Mouse (Mus musculus) embryonic facial prominence, embryonic 12.5 days (tissue): ENCODE data around the gene Kdf1. TPM values are rescaled to one million over a fixed set of nuclear protein-coding genes. Genes with fewer than 3 reads are reported as not detected.

Experiments used
- ATAC-seq: fragments of 200-750 bp; cut with Nextera tagmentation; 2 replicates; pipeline ENCODE4 v1.8.0; 2017; ENCODE audit not compliant: insufficient number of reproducible peaks, insufficient read depth, low FRiP score, low TSS enrichment
- H3K27ac ChIP-seq: fragments of 300-500 bp; sonication (generic); 2 replicates; pipeline ENCODE4 v1.5.1; 2016; ENCODE audit warnings: mild to moderate bottlenecking
- H3K27me3 ChIP-seq: fragments of 300-500 bp; sonication (generic); 2 replicates; pipeline ENCODE4 v1.6.1; 2016; ENCODE audit warnings: mild to moderate bottlenecking, moderate library complexity
- H3K36me3 ChIP-seq: fragments of 300-500 bp; sonication (generic); 2 replicates; pipeline ENCODE4 v1.6.1; 2016; ENCODE audit warnings: mild to moderate bottlenecking
- H3K4me1 ChIP-seq: fragments of 300-500 bp; sonication (generic); 2 replicates; pipeline ENCODE4 v1.6.1; 2016
- H3K4me2 ChIP-seq: fragments of 300-500 bp; sonication (generic); replicated peaks from 2 replicates; pipeline ENCODE4 v1.6.1; 2016; ENCODE audit warnings: mild to moderate bottlenecking, moderate library complexity
- H3K4me3 ChIP-seq: fragments of 300-500 bp; sonication (generic); 2 replicates; pipeline ENCODE4 v1.5.1; 2016; ENCODE audit warnings: mild to moderate bottlenecking
- H3K9ac ChIP-seq: fragments of 300-500 bp; sonication (generic); 2 replicates; pipeline ENCODE4 v1.6.1; 2016; ENCODE audit warnings: mild to moderate bottlenecking, moderate library complexity
- H3K9me3 ChIP-seq: fragments of 300-500 bp; sonication (generic); 2 replicates; pipeline ENCODE4 v1.6.1; 2016; ENCODE audit warnings: mild to moderate bottlenecking, moderate library complexity
- WGBS: fragments of 180-500 bp; shearing (Covaris S2); methylation state at CpG from one replicate; pipeline ENCODE4 v1.1.7; 2016; 5-methylcytosine and 5-hydroxymethylcytosine counted together
- polyA plus RNA-seq: library from polyadenylated mRNA; unstranded; fragments of >200 nt; fragmentation: Nextera tagmentation; extraction: Ambion mirVana; gene quantifications from 2 replicates; pipeline ENCODE4 v1.2.1, GENCODE M21; 2016

Gene Kdf1
- polyA plus RNA-seq, 1 experiment from 2014 or later, result 12.2 TPM

- Histone ChIP-seq H3K9ac (no peak overlapping the region), H3K4me1 (no peaks in the 10 kb centered on the region), H3K27ac (no peak overlapping the region), H3K4me3 (no peak overlapping the region), H3K36me3 (peaks cover 44% of the 10 kb centered on the region), H3K27me3 (no peaks in the 10 kb centered on the region), H3K9me3 (no peaks in the 10 kb centered on the region), H3K4me2 (no peak overlapping the region)
- no peak for ATAC-seq
- 69% methylated on average over 16 of the region's 16 CpGs for WGBS
These were observed 9.0 kb downstream of the Kdf1 start for GRCm38 (mm10) chr4:133527788-133528187.

DNA sequence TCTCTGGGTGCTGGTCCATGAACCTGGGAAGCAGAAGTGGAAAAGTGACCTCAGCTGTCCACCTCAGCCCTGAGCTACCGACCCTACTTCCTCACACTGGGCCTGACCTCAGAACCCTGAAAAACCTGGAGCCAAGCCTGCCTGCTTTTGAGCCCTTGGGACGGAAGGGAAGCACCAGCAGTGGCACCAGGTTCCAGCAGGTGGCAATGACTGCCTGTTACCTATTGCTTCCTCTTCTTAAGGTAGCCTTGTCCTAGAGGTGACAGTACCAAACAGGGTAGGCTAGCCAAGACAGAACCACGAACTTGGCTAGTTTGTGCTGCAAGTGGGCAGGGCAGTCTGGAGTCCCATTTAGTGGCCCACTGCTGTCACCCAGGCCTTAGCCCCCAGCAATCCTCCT is 14.0 kb downstream of the Kdf1 start:
- Histone ChIP-seq H3K9ac (no peak overlapping the region), H3K4me2 (no peak overlapping the region), H3K9me3 (no peaks in the 10 kb centered on the region), H3K36me3 (peaks cover 89% of the 10 kb centered on the region), H3K4me3 (no peak overlapping the region), H3K27ac (no peak overlapping the region), H3K4me1 (no peaks in the 10 kb centered on the region), H3K27me3 (no peaks in the 10 kb centered on the region)
- 90% methylated on average over 3 of the region's 3 CpGs for WGBS
- ATAC-seq, result no peak

DNA sequence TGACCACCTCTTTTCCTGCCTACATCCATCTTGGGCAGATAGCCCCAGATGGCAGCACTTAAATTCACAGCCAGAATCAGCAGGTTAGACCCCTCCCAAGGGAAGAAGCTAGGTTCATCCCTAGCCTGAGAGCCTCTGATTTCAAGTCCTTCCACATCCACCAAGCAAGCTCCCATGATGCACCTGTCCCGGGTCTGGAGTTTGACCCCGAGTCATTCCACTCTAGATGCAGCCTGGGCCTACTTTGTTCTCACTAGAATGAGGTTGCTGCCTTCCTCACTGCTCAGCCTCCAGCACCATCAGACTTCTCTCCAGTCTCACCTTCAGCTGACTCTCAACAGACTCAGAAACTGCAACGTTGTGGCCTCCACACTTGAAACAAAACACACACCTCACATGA is 17.3 kb downstream of the Kdf1 start:
- H3K27ac ChIP-seq, result no peak overlapping the region
- peaks cover 93% of the 10 kb centered on the region for H3K36me3 ChIP-seq
- H3K4me1 ChIP-seq, result no peaks in the 10 kb centered on the region
- WGBS, result 83% methylated on average over 3 of the region's 3 CpGs
- H3K4me2 ChIP-seq, result no peak overlapping the region
- H3K4me3 ChIP-seq, result no peak overlapping the region
- no peaks in the 10 kb centered on the region for H3K9me3 ChIP-seq
- no peaks in the 10 kb centered on the region for H3K27me3 ChIP-seq
- no peak for ATAC-seq
- no peak overlapping the region for H3K9ac ChIP-seq

DNA sequence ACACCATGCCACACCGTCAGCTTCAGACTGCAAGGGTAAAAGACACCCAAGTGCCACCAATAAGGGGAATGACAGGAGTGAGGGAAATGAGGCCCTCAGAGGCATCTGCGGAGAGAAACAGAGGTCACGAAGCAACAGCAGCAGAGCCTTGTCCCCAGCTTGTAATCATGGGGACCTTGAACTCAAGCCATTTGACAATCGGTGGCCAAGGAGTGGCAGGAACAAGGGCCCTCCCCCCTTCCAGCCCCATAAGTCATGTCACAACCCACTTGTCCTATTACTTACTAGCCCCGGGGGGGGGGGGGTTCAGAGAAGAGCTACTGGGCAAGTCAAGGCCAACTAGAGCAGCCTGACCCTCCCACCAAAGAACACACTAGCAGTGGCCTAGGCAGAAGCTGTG is 17.9 kb downstream of the Kdf1 start:
- Histone ChIP-seq H3K27ac (no peak overlapping the region), H3K27me3 (no peaks in the 10 kb centered on the region), H3K36me3 (peaks cover 90% of the 10 kb centered on the region), H3K4me1 (no peaks in the 10 kb centered on the region), H3K4me2 (no peak overlapping the region), H3K9ac (no peak overlapping the region), H3K9me3 (no peaks in the 10 kb centered on the region), H3K4me3 (no peak overlapping the region)
- 90% methylated on average over 5 of the region's 5 CpGs for WGBS
- ATAC-seq, result no peak

GRCm38 (mm10) chr4:133545272-133546231 is 26.8 kb downstream of the Kdf1 start, which contains the start of gene Nudc:
Gene Nudc (minus strand): TSS chr4:133545996.
- Histone ChIP-seq H3K9ac (peak within 1 kb of the TSS; percentile 88), H3K4me3 (peak within 1 kb of the TSS; percentile 94), H3K27me3 (no peaks in the 10 kb centered on the region), H3K4me2 (peak within 1 kb of the TSS; percentile 91), H3K9me3 (no peaks in the 10 kb centered on the region), H3K4me1 (peaks cover 14% of the 10 kb centered on the region), H3K27ac (peak within 1 kb of the TSS; percentile 69; the same call in 1 of the 2 replicates), H3K36me3 (peaks cover 19% of the 10 kb centered on the region)
- WGBS, result under 1% methylated on average over 61 of the region's 77 CpGs
- peak; percentile 97 for ATAC-seq

GRCm38 (mm10) chr4:133552029-133552428 is 33.3 kb downstream of the Kdf1 start:
- Histone ChIP-seq H3K9me3 (no peaks in the 10 kb centered on the region), H3K27me3 (peaks cover 14% of the 10 kb centered on the region; the same call in 1 of the 2 replicates), H3K9ac (no peak overlapping the region), H3K36me3 (no peaks in the 10 kb centered on the region), H3K4me2 (no peak overlapping the region), H3K4me3 (no peak overlapping the region), H3K27ac (no peak overlapping the region), H3K4me1 (no peaks in the 10 kb centered on the region)
- 87% methylated on average over 1 of the region's 1 CpGs for WGBS
- no peak for ATAC-seq

GRCm38 (mm10) chr4:133552768-133553447 is 34.1 kb downstream of the Kdf1 start, which contains the start of gene Nr0b2:
Gene Nr0b2 (plus strand): TSS chr4:133553376.
- Histone ChIP-seq H3K4me3 (no peak within 1 kb of the TSS), H3K4me2 (no peak within 1 kb of the TSS), H3K27me3 (peaks cover 14% of the 10 kb centered on the region; the same call in 1 of the 2 replicates), H3K36me3 (no peaks in the 10 kb centered on the region), H3K9ac (no peak within 1 kb of the TSS), H3K4me1 (no peaks in the 10 kb centered on the region), H3K9me3 (no peaks in the 10 kb centered on the region), H3K27ac (no peak within 1 kb of the TSS)
- WGBS, result 69% methylated on average over 10 of the region's 10 CpGs
- ATAC-seq, result no peak

DNA sequence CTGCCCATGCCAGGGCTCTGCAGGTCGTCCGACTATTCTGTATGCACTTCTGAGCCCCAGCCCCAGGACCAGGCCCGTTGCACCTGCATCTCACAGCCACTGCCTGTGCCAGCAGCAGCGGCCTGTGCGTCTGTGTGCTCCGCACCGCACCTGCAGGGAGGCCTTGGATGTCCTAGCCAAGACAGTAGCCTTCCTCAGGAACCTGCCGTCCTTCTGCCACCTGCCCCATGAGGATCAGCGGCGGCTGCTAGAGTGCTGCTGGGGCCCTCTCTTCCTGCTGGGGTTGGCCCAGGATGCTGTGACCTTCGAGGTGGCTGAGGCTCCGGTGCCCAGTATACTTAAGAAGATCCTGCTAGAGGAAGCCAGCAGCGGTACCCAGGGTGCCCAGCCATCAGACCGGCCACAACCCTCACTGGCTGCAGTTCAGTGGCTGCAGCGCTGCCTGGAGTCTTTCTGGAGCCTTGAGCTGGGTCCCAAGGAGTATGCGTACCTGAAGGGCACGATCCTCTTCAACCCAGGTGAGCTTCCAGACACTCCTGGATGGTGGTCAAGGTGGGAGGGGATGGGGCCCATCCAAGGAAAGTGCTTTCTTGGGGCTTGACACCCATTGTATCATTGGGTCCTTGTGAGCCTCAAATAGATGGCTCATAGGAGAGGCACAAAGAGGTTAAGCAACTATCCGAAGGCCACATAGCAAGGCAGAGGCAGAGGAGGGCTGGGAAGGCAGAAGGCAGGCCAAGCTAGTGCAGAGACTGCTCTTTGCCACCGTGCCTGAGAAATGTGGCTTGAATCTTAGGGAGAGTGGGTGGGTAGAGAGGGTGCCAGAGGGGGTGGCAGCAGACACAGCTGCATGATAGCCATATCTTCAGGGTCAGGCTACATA is 34.9 kb downstream of the Kdf1 start:
- ATAC-seq, result no peak
- H3K4me1 ChIP-seq, result no peaks in the 10 kb centered on the region
- 75% methylated on average over 19 of the region's 19 CpGs for WGBS
- no peak overlapping the region for H3K4me3 ChIP-seq
- H3K9ac ChIP-seq, result no peak overlapping the region
- H3K4me2 ChIP-seq, result no peak overlapping the region
- H3K27ac ChIP-seq, result no peak overlapping the region
- no peaks in the 10 kb centered on the region for H3K36me3 ChIP-seq
- peaks cover 14% of the 10 kb centered on the region; the same call in 1 of the 2 replicates for H3K27me3 ChIP-seq
- H3K9me3 ChIP-seq, result no peaks in the 10 kb centered on the region

- 25% methylated on average over 10 of the region's 10 CpGs for WGBS
These were observed 38.4 kb downstream of the Kdf1 start for GRCm38 (mm10) chr4:133557041-133557717.

DNA sequence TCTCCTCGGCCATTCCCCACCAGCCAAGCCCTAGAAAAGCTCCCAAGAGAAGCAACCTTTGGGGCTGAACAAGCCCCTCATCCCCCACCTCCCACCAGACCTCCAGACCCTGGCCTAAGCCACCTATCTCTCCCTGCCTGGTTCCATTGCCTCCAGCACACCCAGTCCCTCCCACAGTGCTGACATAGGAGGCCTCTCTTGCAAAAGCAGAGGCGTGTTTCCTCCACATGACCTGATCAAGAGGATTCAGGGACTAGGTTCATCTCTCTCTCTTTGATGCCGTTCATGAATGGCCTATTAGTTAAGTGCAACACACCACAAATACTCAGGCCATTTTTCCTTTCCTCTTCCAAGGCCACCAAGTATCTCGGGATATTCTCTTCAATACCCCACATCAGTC is 41.1 kb downstream of the Kdf1 start:
- Histone ChIP-seq H3K27ac (no peak overlapping the region), H3K4me3 (no peak overlapping the region), H3K36me3 (no peaks in the 10 kb centered on the region), H3K9ac (no peak overlapping the region), H3K27me3 (no peaks in the 10 kb centered on the region), H3K4me2 (no peak overlapping the region), H3K9me3 (no peaks in the 10 kb centered on the region), H3K4me1 (no peaks in the 10 kb centered on the region)
- WGBS, result 81% methylated on average over 4 of the region's 4 CpGs
- no peak for ATAC-seq

More at GRCm38 (mm10) chr4:133557041-133557717, 38.4 kb downstream of the Kdf1 start:
- H3K4me1 ChIP-seq, result no peaks in the 10 kb centered on the region
- no peak overlapping the region for H3K27ac ChIP-seq
- ATAC-seq, result no peak
- no peak overlapping the region for H3K9ac ChIP-seq
- H3K4me2 ChIP-seq, result no peak overlapping the region
- no peak overlapping the region for H3K4me3 ChIP-seq
- H3K36me3 ChIP-seq, result no peaks in the 10 kb centered on the region
- H3K9me3 ChIP-seq, result no peaks in the 10 kb centered on the region
- H3K27me3 ChIP-seq, result 0 out of 2 replicates have a peak, but pooled peaks cover 9% of the 10 kb centered on the region

DNA sequence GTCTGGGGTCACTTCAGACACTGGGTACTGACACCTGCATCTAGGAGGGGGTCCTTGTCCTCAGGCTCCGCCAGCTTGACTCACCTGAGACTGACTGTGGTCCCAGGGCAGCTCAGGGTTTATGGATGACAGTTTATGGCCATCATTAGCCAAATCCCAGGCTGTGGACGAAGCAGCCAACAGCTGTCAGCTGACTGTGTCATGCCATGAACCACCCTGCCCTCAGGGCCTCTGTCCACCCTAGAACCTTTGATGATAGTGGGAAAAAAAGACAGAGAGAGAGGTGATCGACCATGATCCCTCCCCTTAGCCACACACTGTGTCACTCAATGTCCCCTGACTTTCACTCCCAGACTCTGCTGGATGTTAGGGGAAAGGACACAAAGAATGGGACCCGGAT is 42.9 kb downstream of the Kdf1 start:
- 62% methylated on average over 4 of the region's 4 CpGs for WGBS
- no peaks in the 10 kb centered on the region for H3K9me3 ChIP-seq
- no peak for ATAC-seq

More for the DNA sequence above, 42.9 kb downstream of the Kdf1 start:
- Histone ChIP-seq H3K27ac (no peak overlapping the region), H3K4me1 (no peaks in the 10 kb centered on the region), H3K4me2 (no peak overlapping the region), H3K27me3 (no peaks in the 10 kb centered on the region), H3K36me3 (no peaks in the 10 kb centered on the region), H3K9ac (no peak overlapping the region), H3K4me3 (no peak overlapping the region)
